Mouse (Mus musculus) CD8-positive naive resting alpha-beta T cell, adult 57 days (primary cell): Measurements from ENCODE around the gene Kdm4d. TPM values are rescaled to one million over a fixed set of nuclear protein-coding genes. Genes with fewer than 3 reads are reported as not detected.

Experiments
- total RNA-seq: library from RNA; stranded (reverse); gene quantifications from one replicate; pipeline ENCODE4 v1.2.4, GENCODE M21; 2023

Kdm4d gene
- 0.49 TPM for total RNA-seq

DNA sequence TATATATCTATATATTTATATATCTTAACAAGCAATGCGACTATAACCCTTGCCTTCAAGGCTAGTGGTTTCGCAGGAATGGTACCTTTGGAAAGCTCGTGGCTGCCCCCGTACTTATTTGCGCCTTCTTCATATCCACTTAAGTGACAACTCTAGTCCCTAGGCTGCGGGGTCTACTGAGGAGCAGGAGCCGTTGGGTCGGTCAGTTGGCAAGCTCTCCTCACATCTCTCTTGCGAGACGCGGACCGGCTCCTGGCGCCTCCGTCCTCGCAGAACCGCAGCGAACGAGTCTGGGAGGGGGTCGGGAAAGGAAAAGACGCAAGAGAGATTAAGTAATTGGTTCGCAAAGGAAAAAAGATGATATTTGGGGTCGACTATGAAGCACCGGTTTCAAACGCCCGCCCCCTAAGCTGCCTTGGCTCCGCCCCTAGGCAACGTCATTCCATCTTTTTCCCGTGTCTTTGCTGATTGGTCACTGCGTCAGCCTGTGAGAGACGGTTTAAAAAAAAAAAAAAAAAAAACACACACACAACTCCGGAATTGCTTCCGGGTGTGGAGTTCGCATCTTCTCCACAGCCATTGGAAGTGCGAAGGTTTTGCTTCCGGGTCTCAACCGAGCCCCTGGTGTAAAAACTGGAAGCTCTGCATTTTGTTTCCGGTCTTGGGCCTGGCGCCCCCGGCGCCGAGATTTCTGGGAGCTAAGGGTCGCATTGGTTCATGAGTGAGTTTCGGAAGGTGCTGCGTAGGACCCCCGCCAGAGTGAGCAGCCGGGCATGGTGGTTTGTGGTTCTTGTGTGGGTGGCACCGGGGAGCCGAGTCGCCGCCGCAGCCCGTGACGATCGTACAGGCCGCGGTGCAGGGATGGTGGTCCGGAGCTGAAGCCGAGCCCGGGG, at the start of gene Kdm4d, which contains the start of gene Cwc15:
Kdm4d (minus strand) TSS at position 460 of the 893 bp plus-strand sequence.
Cwc15 (plus strand) TSS at position 595 of the 893 bp plus-strand sequence.

Other genes with a start within 250 kb of the Kdm4d start
- 182 TPM for gene Sesn3, start 225.4 kb downstream of the Kdm4d start, total RNA-seq
- 8.1 TPM for gene Endod1, start 119.0 kb downstream of the Kdm4d start, total RNA-seq
- gene Cwc15, start 135 bp upstream of the Kdm4d start, total RNA-seq, result 104 TPM
- not detected for gene Amotl1, start 144.6 kb upstream of the Kdm4d start, total RNA-seq
- gene Piwil4, start 240.3 kb upstream of the Kdm4d start, total RNA-seq, result not detected